Mouse (Mus musculus) forebrain, postnatal 0 days (tissue): Measurements from ENCODE around the gene Ddx51. TPM values are rescaled to one million over a fixed set of nuclear protein-coding genes. Genes with fewer than 3 reads are reported as not detected.

Experiments
- ATAC-seq: fragments of 200-750 bp; cut with Nextera tagmentation; 2 replicates; pipeline ENCODE4 v1.8.0; 2017; ENCODE audit warnings: mild to moderate bottlenecking, moderate library complexity
- DNase-seq: peaks from one replicate; pipeline ENCODE4 v3.0.0-alpha.2; 2015
- H3K27ac ChIP-seq: fragments of 300-500 bp; sonication (generic); 2 replicates; pipeline ENCODE4 v1.5.1; 2014; ENCODE audit warnings: low read depth, mild to moderate bottlenecking, antibody characterized with exemption, low read length, moderate library complexity, mixed read lengths
- H3K27me3 ChIP-seq: fragments of 300-500 bp; sonication (generic); 2 replicates; pipeline ENCODE4 v1.6.1; 2014; ENCODE audit warnings: mild to moderate bottlenecking, low read length, mixed read lengths; ENCODE audit not compliant: insufficient read depth
- H3K36me3 ChIP-seq: fragments of 300-500 bp; sonication (generic); 2 replicates; pipeline ENCODE4 v1.6.1; 2014; ENCODE audit warnings: mild to moderate bottlenecking, moderate library complexity; ENCODE audit not compliant: insufficient read depth
- H3K4me1 ChIP-seq: fragments of 300-500 bp; sonication (generic); 2 replicates; pipeline ENCODE4 v1.6.1; 2014; ENCODE audit warnings: antibody characterized with exemption; ENCODE audit not compliant: insufficient read depth
- H3K4me2 ChIP-seq: fragments of 300-500 bp; sonication (generic); 2 replicates; pipeline ENCODE4 v1.6.1; 2014; ENCODE audit warnings: low read depth, mild to moderate bottlenecking, moderate library complexity
- H3K4me3 ChIP-seq: fragments of 300-500 bp; sonication (generic); 2 replicates; pipeline ENCODE4 v1.5.1; 2014; ENCODE audit warnings: low read depth, low read length, mixed read lengths
- H3K9ac ChIP-seq: fragments of 300-500 bp; sonication (generic); 2 replicates; pipeline ENCODE4 v1.6.1; 2014; ENCODE audit warnings: mild to moderate bottlenecking
- H3K9me3 ChIP-seq: fragments of 300-500 bp; sonication (generic); 2 replicates; pipeline ENCODE4 v1.6.1; 2016; ENCODE audit warnings: low read length
- CTCF ChIP-seq: sonication (generic); IDR thresholded peaks from 2 replicates; pipeline ENCODE4 v1.5.1; 2016; ENCODE audit warnings: antibody characterized with exemption, control low read depth, low read depth
- WGBS: fragments of 180-500 bp; shearing (Covaris S2); extraction: QIAGEN DNeasy Blood & Tissue Kit; methylation state at CpG from one replicate; pipeline ENCODE4 v1.1.7; 2014; 5-methylcytosine and 5-hydroxymethylcytosine counted together
- polyA plus RNA-seq: library from polyadenylated mRNA; unstranded; fragments of >200 nt; fragmentation: Nextera tagmentation; extraction: Ambion mirVana; gene quantifications from 2 replicates; pipeline ENCODE4 v1.2.1, GENCODE M21; 2015
- total RNA-seq: library from RNA; depleted of rRNA; stranded (reverse); fragments of >200 nt; gene quantifications from 2 replicates; pipeline ENCODE4 v1.2.3, GENCODE M21; 2014

The Ddx51 gene
- total and polyA plus RNA-seq, 2 experiments from 2014 or later: 12.8 to 13.5 TPM

DNA sequence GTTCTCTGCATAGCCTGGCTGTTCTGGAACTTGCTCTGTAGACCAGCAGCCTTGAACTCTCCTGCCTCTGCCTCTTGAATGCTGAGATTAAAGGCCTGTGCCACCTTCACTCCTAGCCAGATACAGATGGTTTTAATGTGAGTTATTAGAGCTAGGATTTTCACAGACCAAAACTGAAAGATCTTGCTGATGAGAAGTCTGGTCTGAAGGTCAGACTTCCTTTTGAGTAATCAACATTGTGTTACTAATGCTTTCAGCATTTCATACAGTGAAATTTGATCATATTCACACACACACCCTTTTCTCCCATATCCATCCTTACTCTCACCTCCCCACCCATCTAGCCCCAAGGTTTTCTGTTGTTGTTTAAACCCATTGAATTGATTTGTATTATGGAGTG lies 6.4 kb downstream of the Ddx51 start:
- Histone ChIP-seq H3K4me1 (no peaks in the 10 kb centered on the region), H3K4me3 (no peak overlapping the region), H3K9ac (no peak overlapping the region), H3K36me3 (peaks cover 72% of the 10 kb centered on the region), H3K9me3 (no peaks in the 10 kb centered on the region), H3K27me3 (no peaks in the 10 kb centered on the region), H3K4me2 (no peak overlapping the region), H3K27ac (no peak overlapping the region)
- TF ChIP-seq CTCF: no peak
- no peak for ATAC-seq
- no peak for DNase-seq

GRCm38 (mm10) chr5:110664041-110664440 lies 10.8 kb downstream of the Ddx51 start:
- WGBS: 96% methylated on average over 2 of the region's 2 CpGs

GRCm38 (mm10) chr5:110664750-110665269 lies 11.6 kb downstream of the Ddx51 start:
- 97% methylated on average over 2 of the region's 2 CpGs for WGBS
- ATAC-seq (no peak), DNase-seq (no peak)
- no peaks in the 10 kb centered on the region for H3K4me1 ChIP-seq
- H3K9me3 ChIP-seq: no peaks in the 10 kb centered on the region
- H3K27me3 ChIP-seq: no peaks in the 10 kb centered on the region
- TF ChIP-seq CTCF: no peak
- no peak overlapping the region for H3K4me2 ChIP-seq
- peaks cover 80% of the 10 kb centered on the region for H3K36me3 ChIP-seq
- no peak overlapping the region for H3K4me3 ChIP-seq
- H3K27ac ChIP-seq: no peak overlapping the region
- H3K9ac ChIP-seq: no peak overlapping the region

More at GRCm38 (mm10) chr5:110664041-110664440, 10.8 kb downstream of the Ddx51 start:
- Histone ChIP-seq H3K4me2 (no peak overlapping the region), H3K4me1 (no peaks in the 10 kb centered on the region), H3K9me3 (no peaks in the 10 kb centered on the region), H3K9ac (no peak overlapping the region), H3K27ac (no peak overlapping the region), H3K27me3 (no peaks in the 10 kb centered on the region), H3K36me3 (peaks cover 75% of the 10 kb centered on the region), H3K4me3 (no peak overlapping the region)
- no peak for DNase-seq
- ATAC-seq: no peak
- TF ChIP-seq CTCF: no peak

GRCm38 (mm10) chr5:110665486-110666121 lies 12.4 kb downstream of the Ddx51 start:
- no peaks in the 10 kb centered on the region for H3K9me3 ChIP-seq
- no peak overlapping the region for H3K4me3 ChIP-seq
- no peaks in the 10 kb centered on the region for H3K27me3 ChIP-seq
- H3K4me2 ChIP-seq: no peak overlapping the region
- 67% methylated on average over 6 of the region's 6 CpGs for WGBS
- no peak overlapping the region for H3K27ac ChIP-seq
- peaks cover 80% of the 10 kb centered on the region for H3K36me3 ChIP-seq
- TF ChIP-seq CTCF: no peak
- no peak overlapping the region for H3K9ac ChIP-seq
- DNase-seq (no peak), ATAC-seq (0 out of 2 replicates have a peak, but pooled peaks have one; percentile 25)
- no peaks in the 10 kb centered on the region for H3K4me1 ChIP-seq

DNA sequence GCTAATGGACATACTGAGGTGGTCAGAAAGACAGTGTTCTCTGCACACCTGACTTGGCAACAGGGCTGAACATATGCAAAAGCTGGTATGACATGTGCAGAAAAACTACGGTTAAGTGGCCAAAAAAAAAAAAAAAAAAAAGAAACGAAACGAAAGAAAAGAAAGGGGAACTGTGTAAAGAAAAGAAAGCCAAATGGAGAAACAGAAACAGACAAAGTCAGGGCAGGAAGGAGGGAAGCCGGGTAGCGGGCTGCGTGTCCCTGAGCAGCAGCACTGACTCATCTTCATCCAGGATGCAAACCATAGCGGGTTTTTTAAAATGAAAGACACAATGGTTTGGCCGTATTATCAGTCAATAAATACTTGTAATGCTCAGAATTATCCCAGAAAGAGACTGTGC lies 28.8 kb downstream of the Ddx51 start:
- Histone ChIP-seq H3K9ac (no peak overlapping the region), H3K9me3 (no peaks in the 10 kb centered on the region), H3K4me3 (no peak overlapping the region), H3K4me1 (no peaks in the 10 kb centered on the region), H3K36me3 (peaks cover 92% of the 10 kb centered on the region), H3K27me3 (no peaks in the 10 kb centered on the region), H3K4me2 (no peak overlapping the region), H3K27ac (no peak overlapping the region)
- TF ChIP-seq CTCF: no peak
- DNase-seq (no peak), ATAC-seq (no peak)
- 86% methylated on average over 8 of the region's 8 CpGs for WGBS

DNA sequence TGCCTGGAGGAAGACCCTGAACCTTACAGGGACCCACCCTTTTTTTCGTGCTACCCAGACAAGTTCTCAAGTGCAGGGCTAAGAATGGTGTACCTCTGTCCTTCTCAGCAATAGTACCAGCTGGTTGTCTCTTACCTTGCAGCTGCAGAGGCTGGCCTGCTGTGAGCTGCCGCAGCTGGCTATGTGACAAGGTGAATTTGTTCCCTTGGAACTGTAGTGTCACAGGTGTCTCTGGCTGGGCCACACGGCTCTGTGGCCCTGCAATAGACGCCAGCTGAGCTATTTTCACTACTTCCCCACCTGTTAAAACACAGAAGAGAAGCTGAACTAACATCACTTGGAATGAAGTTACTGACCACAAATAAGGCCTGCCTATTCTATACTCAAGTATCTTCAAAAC lies 45.4 kb downstream of the Ddx51 start:
- H3K4me3 ChIP-seq: no peak overlapping the region
- DNase-seq (no peak), ATAC-seq (no peak)
- TF ChIP-seq CTCF: no peak
- no peak overlapping the region for H3K27ac ChIP-seq
- no peak overlapping the region for H3K9ac ChIP-seq
- WGBS: 92% methylated on average over 4 of the region's 4 CpGs
- no peaks in the 10 kb centered on the region for H3K9me3 ChIP-seq
- no peaks in the 10 kb centered on the region for H3K27me3 ChIP-seq
- peaks cover 80% of the 10 kb centered on the region for H3K36me3 ChIP-seq
- H3K4me1 ChIP-seq: no peaks in the 10 kb centered on the region
- no peak overlapping the region for H3K4me2 ChIP-seq

- Histone ChIP-seq H3K9me3 (no peaks in the 10 kb centered on the region), H3K9ac (no peak overlapping the region), H3K4me1 (no peaks in the 10 kb centered on the region), H3K4me2 (no peak overlapping the region), H3K27ac (no peak overlapping the region), H3K36me3 (peaks cover 81% of the 10 kb centered on the region), H3K4me3 (no peak overlapping the region), H3K27me3 (no peaks in the 10 kb centered on the region)
- TF ChIP-seq CTCF: no peak
- DNase-seq (no peak), ATAC-seq (no peak)
- WGBS: 93% methylated on average over 1 of the region's 1 CpGs
These were observed 50.8 kb downstream of the Ddx51 start for GRCm38 (mm10) chr5:110704004-110704403.
